Mouse (Mus musculus): ENCODE measurements around the gene Col15a1. TPM values are rescaled to one million over a fixed set of nuclear protein-coding genes. Genes with fewer than 3 reads are reported as not detected.

Gene Col15a1
- total RNA-seq, 2 experiments from 2014 or later, result 2.4 to 4.6 TPM

- no peak for DNase-seq (ENCODE audit: low spot score in 2 of 2)
Observed at GRCm38 (mm10) chr4:47228945-47229344, 21.0 kb downstream of the Col15a1 start.

DNA sequence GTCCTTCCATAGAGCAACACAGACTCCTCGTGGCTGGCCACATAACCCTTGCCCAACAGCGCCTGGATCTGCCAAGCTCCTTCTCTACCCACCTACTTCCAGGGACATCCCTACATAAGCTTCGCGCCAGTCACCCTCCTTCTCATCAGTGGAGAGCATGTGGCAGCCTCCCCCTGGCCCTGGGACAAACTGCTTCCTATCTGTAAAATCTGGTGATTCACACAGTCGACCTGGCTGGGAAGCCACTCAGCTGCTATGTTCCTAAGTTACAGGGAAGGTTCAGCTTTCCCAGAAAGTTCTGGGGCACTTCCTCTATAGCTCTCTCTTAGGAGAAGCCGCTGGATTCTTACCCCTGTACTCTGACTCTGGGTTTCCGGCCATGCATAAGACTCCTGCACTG is 22.5 kb downstream of the Col15a1 start:
- peak in 1 of 2 experiments; percentile 41 for DNase-seq (ENCODE audit: low spot score in 2 of 2)

DNA sequence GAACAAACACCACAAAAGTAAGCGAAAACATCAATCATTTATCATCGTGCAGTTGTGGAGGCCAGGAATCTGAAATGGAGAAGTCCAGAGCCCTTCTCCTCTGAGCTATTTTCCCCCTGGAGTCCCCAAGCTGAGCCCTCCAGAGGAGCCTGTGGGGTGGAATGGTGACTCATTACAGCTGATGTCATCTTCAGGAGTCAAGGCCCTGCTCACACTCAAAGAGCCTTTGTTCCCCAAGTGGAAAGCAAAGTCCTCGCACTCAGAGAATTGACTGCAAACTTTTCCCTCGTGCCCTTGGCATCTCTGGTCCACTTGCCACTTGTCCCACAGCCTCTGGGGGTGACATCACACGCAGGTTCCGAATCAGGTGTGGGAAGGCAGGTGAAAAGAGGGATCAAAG is 23.4 kb downstream of the Col15a1 start:
- DNase-seq (ENCODE audit: low spot score in 2 of 2), result no peak

- DNase-seq (ENCODE audit: low spot score in 2 of 2), result no peak
Observed at GRCm38 (mm10) chr4:47233192-47233835, 25.4 kb downstream of the Col15a1 start.

DNA sequence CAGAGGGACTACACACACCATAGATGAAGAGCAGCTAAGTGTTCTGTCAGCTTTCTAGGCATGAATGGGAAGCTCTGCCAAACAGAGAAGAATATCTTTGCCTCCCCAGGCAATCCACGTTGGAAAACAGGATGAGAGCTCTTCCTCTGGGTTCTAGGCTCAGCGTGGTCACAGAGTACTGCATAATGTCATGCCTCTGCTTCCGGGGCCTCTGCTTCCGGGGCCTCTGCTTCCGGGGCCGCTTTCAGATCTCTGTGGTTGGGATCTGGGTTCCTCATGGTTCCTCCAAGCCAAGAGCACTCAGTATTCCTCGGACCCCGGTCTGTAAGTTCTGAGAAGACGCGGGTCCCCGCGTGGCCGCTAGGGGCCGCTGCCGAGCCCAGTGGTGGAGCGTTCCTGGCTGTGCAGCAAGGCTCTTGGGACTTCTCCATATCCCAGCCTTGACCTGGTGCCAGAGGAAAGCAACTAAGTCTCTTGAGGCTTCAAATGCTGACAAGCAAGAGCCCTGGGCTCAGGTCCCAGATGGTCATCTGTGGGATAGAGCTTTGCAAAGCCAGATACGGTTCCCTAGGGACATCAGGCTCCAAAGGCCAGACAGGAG is 26.8 kb downstream of the Col15a1 start:
- DNase-seq (ENCODE audit: low spot score in 2 of 2), result peak; percentile 37 to 71

GRCm38 (mm10) chr4:47235312-47235711 is 27.4 kb downstream of the Col15a1 start:
- peak in 1 of 2 experiments; percentile 28 for DNase-seq (ENCODE audit: low spot score in 2 of 2)

- no peak for DNase-seq (ENCODE audit: low spot score in 2 of 2)
Observed at GRCm38 (mm10) chr4:47236104-47236503, 28.1 kb downstream of the Col15a1 start.

DNA sequence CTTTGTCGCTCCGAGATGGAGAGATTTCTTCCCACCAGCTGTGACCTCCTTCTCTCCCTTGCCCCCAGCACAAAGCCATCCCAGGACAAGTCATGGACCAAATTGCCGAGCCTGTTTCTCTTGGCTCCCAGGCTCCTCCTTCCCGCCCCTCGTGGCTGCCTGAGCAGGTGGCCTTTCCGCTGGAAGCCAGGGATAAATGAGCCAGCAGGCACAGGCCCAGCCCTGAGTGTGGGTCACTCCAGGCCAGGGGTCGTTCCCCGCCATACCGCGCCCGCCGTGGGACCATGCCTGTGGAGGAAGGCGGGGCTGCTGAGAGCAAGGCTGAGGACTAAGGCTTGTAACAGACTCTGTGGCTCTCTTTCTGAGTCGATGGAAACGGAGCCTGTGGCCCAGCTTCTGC is 29.3 kb downstream of the Col15a1 start:
- DNase-seq (ENCODE audit: low spot score in 2 of 2), result no peak

GRCm38 (mm10) chr4:47239114-47239513 is 31.2 kb downstream of the Col15a1 start:
- DNase-seq (ENCODE audit: low spot score in 2 of 2), result no peak

- DNase-seq (ENCODE audit: low spot score in 2 of 2), result no peak
Observed at GRCm38 (mm10) chr4:47240901-47241300, 32.9 kb downstream of the Col15a1 start.

- no peak for DNase-seq (ENCODE audit: low spot score in 2 of 2)
Observed at GRCm38 (mm10) chr4:47242127-47242526, 34.2 kb downstream of the Col15a1 start.

- DNase-seq (ENCODE audit: low spot score in 2 of 2), result no peak
Observed at GRCm38 (mm10) chr4:47244651-47245050, 36.7 kb downstream of the Col15a1 start.

DNA sequence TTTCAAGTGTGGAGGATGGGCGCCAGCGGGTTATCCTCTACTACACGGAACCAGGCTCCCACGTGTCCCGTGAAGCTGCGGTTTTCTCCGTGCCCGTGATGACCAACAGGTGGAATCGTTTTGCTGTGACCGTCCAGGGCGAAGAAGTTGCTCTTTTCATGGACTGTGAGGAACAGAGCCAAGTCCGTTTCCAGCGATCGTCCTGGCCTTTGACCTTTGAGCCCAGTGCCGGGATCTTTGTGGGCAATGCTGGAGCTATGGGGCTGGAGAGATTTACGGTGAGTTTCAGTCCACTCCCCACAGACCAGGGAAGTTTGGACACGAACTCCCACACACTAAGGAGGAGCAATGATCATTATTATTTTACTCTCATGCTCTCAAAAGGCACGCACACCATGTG is 37.7 kb downstream of the Col15a1 start:
- DNase-seq (ENCODE audit: low spot score in 2 of 2), result no peak

DNA sequence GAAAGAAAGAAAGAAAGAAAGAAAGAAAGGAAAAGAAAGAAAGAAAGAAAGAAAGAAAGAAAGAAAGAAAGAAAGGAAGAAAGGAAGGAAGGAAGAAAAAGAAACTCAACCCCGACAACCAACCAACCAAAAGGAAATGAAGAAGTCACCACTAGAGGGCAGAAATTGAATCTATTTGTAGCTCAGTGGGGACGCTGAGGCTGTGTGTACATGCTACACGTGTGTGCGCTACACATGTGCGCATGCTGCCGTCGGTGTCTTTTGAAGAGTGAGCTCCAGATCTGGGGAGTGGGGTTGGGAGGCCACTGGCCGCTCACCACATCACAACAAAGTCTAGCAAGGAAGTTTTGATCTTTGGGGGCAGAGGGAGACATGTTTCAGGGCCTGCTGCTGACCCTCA is 38.9 kb downstream of the Col15a1 start:
- peak in 1 of 2 experiments; percentile 51 for DNase-seq (ENCODE audit: low spot score in 2 of 2)

DNA sequence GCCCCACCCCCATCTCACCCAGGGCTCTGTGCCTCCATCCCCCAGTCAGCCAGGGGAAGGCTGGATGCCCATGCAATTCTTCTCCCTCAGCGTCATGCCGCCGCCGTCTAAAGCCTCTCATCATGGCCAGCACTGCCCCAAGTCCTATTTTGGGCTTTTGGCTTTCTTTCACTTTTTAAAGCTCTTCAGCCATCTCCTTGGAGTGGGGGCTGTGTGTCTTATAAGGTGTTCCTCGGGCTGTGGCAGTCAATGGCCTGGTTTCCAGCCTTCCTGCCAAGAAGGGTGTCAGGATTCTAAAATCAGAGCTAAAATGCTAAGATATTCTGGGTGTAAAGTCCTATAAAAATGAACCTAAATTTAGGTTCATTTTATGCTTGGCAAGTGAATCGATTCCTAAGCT is 39.6 kb downstream of the Col15a1 start:
- DNase-seq (ENCODE audit: low spot score in 2 of 2), result no peak

GRCm38 (mm10) chr4:47249193-47249592 is 41.2 kb downstream of the Col15a1 start:
- DNase-seq (ENCODE audit: low spot score in 2 of 2), result no peak

DNA sequence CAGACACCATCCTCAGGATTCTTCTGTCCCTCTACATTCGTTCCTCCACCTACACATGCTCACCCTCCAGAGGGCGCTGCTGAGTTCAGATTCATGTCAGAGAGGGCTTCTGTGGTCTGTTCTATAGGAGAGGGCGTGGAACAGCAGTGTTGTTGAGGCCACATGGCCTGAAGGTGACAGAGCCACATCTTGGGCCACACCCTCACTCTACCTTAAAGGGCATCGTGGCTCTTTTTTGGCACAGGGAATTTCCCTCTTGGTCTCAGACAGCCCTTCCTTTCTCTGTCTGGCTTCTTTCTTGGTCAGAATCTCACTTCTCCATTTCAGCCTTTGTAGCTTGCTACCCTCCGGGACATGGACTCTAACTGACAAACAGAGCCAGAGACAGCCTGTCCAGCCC is 43.1 kb downstream of the Col15a1 start:
- DNase-seq (ENCODE audit: low spot score in 2 of 2), result peak; percentile 66 to 75

DNA sequence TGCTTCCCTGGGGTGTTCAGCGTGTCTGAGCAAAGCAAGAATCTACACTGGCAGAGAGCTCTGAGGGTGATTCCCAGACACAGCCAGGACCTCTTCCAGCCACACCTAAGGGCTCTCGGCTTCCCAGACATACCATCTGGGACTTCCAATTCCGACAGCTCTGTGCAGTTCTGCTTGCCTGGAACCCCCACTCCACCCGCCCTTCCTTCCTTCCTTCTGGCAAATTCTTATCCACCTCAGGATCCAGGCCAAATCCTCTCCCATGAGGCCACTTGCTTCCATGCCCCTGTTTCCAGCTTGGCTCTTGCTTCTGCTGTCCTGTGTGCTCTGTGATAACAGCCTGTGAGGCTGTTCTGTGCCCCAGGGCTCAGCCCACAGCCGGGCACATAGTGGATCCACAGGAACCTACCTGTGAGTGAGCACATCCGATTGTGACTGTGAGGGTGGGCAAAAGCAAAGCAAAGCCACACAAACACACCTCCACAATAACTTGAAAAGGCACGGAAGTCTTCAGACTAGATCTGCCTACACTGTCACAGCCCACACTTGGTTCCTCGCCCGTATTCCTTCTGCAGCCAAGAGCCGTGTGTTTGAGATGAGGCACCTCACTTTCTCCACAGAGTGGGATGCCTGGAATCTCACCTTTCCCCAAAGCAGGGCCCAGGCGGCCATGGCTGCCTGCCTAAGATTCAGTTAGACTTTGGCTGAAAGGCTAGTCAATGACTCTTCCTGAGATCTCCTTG is 43.9 kb downstream of the Col15a1 start:
- peak in 1 of 2 experiments; percentile 37 for DNase-seq (ENCODE audit: low spot score in 2 of 2)

DNA sequence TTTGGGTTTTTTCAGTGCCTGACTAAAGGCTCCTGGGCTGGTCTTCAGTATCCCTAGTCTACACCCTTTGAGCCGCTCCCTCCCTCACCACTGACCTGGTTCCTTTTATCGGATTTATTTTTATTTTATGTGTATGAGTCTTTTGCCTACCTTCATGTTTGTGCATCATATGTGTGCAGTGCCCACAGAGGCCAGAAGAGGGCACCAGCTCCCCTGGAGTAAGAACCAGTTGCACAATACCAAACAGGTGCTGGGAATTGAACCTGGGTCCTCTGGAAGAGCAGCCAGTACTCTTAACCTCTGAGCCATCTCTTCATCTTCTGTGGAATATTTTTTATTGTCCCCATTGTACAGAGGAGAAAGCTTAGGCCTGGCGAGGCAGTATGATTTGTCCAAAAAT is 44.7 kb downstream of the Col15a1 start:
- no peak for DNase-seq (ENCODE audit: low spot score in 2 of 2)

DNA sequence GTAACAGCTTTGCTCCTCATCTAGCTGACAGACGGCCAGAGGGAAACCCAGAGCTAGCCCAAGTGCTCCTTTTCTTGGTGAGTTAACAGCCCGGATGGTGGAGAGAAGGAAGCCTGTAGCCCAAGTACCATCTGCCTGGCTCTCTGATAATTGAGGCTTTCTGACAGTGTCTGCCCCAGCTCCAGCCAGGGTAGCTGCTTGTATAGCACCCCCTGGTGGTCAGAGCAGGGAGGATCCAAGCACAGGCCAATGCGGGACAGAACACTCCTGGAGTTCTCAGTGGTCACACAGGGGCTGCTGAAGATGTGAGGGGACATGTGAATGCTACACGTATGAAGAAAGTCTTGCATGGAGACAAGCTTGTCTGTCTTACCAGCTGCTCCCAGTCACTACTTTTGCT is 47.7 kb downstream of the Col15a1 start:
- DNase-seq (ENCODE audit: low spot score in 2 of 2), result peak; percentile 40 to 78

- DNase-seq (ENCODE audit: low spot score in 2 of 2), result no peak
Observed at GRCm38 (mm10) chr4:47258201-47258600, 50.2 kb downstream of the Col15a1 start.

DNA sequence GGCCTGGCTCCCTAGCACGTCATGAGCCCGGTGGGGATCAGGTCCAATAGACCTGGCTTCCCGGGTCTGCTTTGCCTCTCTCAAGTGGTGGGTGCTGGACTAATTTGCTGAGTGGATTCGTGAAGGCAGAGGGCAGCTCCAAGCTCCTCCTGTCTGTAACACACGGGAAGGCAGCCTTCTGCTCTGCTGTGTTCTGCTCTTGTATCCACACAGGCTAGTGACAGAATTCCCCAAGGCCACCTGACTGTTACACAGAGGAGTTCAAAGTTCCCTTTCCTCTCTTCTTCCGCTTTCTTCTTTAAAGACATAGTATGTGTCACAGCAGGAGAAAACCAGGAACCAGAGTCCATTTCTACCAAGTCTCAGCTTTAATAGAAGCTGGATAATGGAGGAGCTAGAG is 53.1 kb downstream of the Col15a1 start:
- no peak for DNase-seq (ENCODE audit: low spot score in 2 of 2)
